Mouse (Mus musculus): Measurements from ENCODE around the gene Pop7. TPM values are rescaled to one million over a fixed set of nuclear protein-coding genes. Genes with fewer than 3 reads are reported as not detected.
A peak's percentile ranks its signal among the peaks of the same experiment; 100 is the strongest.

The Pop7 gene
- polyA plus RNA-seq, 1 experiment from 2014 or later = 80.1 TPM

DNA sequence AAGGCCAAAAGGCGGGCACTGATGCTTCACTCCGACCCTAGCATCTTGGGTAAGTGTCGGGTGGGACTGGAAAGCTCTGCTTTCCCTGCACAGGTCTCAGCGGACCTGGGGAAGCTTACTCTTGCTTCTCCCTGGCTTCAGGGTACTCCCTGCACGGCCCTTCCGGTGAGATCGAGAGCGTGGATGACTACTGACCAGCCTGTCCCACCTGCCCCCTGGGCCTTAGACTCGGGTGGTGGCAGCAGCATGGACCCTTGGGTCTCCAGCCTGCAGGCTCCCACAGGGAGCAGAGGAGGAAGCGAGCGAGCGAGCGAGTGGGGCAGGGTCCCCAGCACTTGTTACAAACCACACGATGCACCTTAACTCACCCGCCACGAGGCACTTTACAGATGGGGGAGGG is 23.2 kb upstream of the Pop7 start:
- no peak for ATAC-seq (ENCODE audit: low read depth)
- peak overlapping the region; percentile 1; the same call in 1 of the 2 replicates for H3K4me3 ChIP-seq
- H3K27me3 ChIP-seq = no peaks in the 10 kb centered on the region
- 0 out of 2 replicates have a peak overlapping the region, but pooled peaks have one; percentile 0 for H3K9ac ChIP-seq
- peaks cover 46% of the 10 kb centered on the region for H3K4me1 ChIP-seq (replicated peaks)
- no peak overlapping the region for H3K4me2 ChIP-seq
- peaks cover 97% of the 10 kb centered on the region for H3K36me3 ChIP-seq
- 71% methylated on average over 16 of the region's 16 CpGs for WGBS
- 0 out of 2 replicates have a peak overlapping the region, but pooled peaks have one; percentile 14 for H3K27ac ChIP-seq (replicated peaks)
- H3K9me3 ChIP-seq = no peaks in the 10 kb centered on the region

DNA sequence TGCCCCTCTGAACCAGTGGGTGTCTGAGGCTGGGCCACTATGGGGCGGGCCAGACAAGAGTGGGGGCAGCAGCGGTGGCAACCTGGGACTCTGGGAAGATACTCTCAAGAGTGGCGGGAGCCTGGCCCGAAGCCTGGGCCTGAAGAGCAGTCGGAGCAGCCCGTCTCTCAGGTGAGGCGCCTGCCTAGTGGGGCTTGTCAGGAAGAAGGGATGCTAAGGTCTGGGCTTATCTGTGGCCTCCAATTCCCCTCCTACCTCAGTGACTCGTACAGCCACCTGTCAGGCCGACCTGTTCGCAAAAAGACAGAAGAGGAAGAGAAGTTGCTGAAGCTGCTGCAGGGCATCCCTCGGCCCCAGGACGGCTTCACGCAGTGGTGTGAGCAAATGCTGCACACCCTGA is 22.4 kb upstream of the Pop7 start:
- WGBS = 91% methylated on average over 13 of the region's 13 CpGs
- Histone ChIP-seq H3K4me2 (no peak overlapping the region), H3K4me1 (replicated peaks) (peaks cover 38% of the 10 kb centered on the region), H3K27ac (replicated peaks) (no peak overlapping the region), H3K9me3 (no peaks in the 10 kb centered on the region), H3K9ac (no peak overlapping the region), H3K4me3 (no peak overlapping the region), H3K27me3 (no peaks in the 10 kb centered on the region), H3K36me3 (peaks cover 100% of the 10 kb centered on the region)
- no peak for ATAC-seq (ENCODE audit: low read depth)

DNA sequence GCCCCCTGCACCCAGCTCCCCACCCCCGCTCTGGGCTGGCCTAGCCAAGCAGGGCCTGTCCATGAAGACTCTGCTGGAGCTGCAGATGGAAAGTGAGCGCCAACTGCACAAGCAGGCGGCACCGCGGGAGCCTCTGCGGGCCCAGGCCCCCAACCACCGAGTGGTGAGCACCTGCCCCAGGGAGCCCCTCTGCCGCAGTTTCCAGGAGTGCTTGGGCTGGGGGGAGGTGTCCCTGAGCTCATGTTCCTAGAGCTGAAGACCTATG is 21.9 kb upstream of the Pop7 start:
- WGBS = 87% methylated on average over 8 of the region's 8 CpGs
- no peak overlapping the region for H3K27ac ChIP-seq (replicated peaks)
- ATAC-seq (ENCODE audit: low read depth) = no peak
- no peaks in the 10 kb centered on the region for H3K27me3 ChIP-seq
- H3K4me1 ChIP-seq (replicated peaks) = peaks cover 33% of the 10 kb centered on the region
- H3K4me2 ChIP-seq = no peak overlapping the region
- H3K9ac ChIP-seq = no peak overlapping the region
- peaks cover 100% of the 10 kb centered on the region for H3K36me3 ChIP-seq
- H3K9me3 ChIP-seq = no peaks in the 10 kb centered on the region
- H3K4me3 ChIP-seq = no peak overlapping the region

DNA sequence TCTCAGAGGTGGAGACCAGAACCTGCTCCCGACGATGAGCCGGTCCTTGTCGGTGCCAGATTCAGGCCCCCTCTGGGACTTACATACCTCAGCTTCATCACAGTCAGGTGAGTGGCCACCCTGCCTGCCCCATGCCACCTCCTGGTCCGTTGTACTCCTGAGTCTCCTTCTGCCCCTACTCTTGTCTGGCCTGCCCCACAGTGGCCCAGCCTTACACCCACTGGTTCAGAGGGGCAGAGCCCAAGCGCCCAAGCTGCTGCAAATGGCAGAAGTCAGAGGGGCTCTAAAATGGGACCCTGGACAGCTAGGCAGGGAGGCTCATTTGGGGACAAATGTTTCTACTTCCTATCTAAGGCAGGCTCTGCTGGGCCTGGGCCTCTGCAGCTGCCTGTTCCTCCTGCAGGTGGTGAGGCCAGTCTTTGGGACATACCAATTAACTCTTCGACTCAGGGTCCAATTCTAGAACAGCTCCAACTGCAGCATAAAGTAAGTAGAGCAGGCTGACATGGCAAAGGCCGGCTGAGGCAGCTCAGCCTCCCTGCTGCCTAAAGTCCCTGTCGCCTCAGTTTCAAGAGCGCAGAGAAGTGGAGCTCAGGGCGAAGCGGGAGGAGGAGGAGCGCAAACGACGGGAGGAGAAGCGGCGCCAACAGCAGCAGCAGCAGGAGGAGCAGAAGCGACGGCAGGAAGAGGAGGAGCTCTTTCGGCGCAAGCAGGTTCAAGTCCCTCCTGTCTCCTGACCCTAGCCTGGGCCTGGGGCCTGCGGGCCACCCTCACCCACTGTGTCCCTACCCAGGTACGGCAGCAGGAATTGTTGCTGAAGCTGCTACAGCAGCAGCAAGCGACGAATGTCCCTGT is 21.3 kb upstream of the Pop7 start:
- Histone ChIP-seq H3K9ac (no peak overlapping the region), H3K27me3 (no peaks in the 10 kb centered on the region), H3K27ac (replicated peaks) (0 out of 2 replicates have a peak overlapping the region, but pooled peaks have one; percentile 13), H3K4me3 (no peak overlapping the region), H3K4me2 (no peak overlapping the region), H3K36me3 (peaks cover 100% of the 10 kb centered on the region), H3K4me1 (replicated peaks) (peaks cover 29% of the 10 kb centered on the region), H3K9me3 (no peaks in the 10 kb centered on the region)
- no peak for ATAC-seq (ENCODE audit: low read depth)
- WGBS = 80% methylated on average over 25 of the region's 25 CpGs

DNA sequence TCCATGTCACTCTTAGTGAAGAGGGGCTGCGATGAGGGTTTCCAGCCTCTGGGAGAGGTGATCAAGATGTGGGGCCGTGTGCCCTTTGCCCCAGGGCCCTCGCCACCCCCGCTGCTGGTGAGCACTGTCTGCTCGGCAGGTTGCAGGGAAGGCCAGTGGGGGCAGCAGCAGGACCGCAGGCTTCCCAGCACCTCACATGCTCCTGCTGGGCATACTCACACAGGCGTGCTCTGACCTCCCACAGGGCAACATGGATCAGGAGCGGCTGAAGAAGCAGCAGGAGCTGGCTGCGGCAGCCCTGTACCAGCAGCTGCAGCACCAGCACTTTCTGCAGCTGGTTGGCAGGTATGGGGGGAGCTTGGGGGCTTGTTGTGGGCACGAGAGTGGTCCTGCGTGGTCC is 20.4 kb upstream of the Pop7 start:
- Histone ChIP-seq H3K9me3 (no peaks in the 10 kb centered on the region), H3K27ac (replicated peaks) (no peak overlapping the region), H3K27me3 (no peaks in the 10 kb centered on the region), H3K36me3 (peaks cover 98% of the 10 kb centered on the region), H3K4me2 (no peak overlapping the region), H3K4me1 (replicated peaks) (peaks cover 19% of the 10 kb centered on the region), H3K9ac (no peak overlapping the region), H3K4me3 (no peak overlapping the region)
- no peak for ATAC-seq (ENCODE audit: low read depth)
- WGBS = 71% methylated on average over 11 of the region's 11 CpGs

DNA sequence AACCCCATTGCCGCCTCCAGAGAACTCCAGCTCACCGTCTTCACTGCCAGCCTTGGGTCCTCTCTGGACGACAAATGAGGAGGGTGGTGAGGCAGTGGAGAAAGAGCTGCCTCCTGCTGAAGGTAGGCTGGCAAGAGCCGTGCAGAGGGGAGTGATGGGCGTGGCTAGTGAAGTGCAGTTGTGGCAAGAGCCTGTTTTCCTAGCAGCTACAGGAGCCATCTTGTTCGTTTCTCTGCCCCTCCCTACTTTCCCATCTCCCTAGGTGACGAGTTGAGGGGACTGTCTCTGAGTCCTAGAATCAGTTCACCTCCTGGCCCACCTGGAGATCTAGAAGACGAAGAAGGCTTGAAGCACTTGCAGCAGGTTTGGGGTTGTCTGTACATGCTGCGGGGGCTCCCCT is 19.5 kb upstream of the Pop7 start:
- H3K4me2 ChIP-seq = no peak overlapping the region
- no peak overlapping the region for H3K27ac ChIP-seq (replicated peaks)
- H3K27me3 ChIP-seq = no peaks in the 10 kb centered on the region
- H3K4me3 ChIP-seq = no peak overlapping the region
- no peak for ATAC-seq (ENCODE audit: low read depth)
- H3K36me3 ChIP-seq = peaks cover 94% of the 10 kb centered on the region
- no peaks in the 10 kb centered on the region for H3K9me3 ChIP-seq
- H3K4me1 ChIP-seq (replicated peaks) = peaks cover 19% of the 10 kb centered on the region
- no peak overlapping the region for H3K9ac ChIP-seq
- 80% methylated on average over 9 of the region's 9 CpGs for WGBS

DNA sequence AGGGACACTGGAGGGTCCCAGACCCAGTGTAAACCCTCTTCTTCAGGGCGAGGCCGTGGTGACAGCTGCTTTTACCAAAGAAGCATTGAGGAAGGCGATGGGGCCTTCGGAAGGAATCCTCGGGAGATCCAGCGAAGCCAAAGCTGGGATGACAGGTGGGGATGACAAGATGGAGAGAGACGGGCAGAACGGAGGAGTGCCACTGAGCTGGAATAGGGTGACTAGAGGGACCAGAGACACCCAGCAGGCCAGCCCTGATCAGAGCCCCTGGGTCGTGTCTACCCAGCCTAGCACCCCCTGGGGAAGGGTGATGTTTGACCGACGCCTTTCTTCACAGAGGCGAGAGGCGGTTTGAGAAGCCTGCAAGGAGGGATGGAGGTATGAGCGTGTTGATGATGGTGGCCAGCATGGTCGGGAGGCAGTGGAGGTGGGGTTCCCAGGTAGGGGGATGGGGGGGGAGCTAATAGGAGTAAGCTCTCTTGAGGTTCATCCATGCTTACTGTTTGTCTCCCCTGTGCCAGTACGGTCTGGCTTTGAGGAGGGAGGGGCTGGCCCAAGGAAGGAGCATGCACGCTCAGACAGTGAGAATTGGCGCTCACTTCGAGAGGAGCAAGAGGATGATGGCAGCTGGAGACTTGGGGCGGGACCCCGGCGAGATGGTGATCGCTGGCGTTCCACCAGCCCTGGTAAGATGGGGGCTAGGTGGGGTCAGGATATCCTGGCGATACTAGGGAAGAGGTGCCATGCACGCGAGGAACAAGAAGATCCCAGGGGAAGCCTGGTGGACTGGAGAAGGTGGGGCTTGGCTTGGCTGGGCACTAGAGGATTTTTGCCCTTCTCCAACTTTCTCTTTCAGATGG is 17.6 kb upstream of the Pop7 start:
- no peak for ATAC-seq (ENCODE audit: low read depth)
- Histone ChIP-seq H3K9me3 (no peaks in the 10 kb centered on the region), H3K4me1 (replicated peaks) (peaks cover 20% of the 10 kb centered on the region)

DNA sequence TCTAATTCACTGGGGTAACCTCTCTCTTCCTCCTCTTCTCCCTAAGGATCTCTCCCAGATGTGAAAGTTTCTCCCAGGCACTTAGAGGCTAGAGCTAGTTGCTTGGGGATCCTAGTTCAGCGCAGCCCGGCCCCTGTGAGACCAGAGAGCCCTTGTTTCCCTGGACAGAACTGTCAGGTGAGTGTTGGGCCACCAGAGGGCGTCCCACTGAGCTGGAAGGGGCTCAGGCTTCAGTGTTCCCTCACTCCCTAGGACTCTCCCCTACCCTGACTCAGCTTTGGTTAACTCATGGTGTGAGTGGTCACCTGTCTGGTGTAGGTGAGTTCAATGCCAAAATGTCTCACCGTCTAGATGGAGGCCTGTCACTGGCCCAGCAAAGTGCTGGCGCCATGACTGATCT is 16.1 kb upstream of the Pop7 start, which contains the start of gene Gigyf1:
Gene Gigyf1 (plus strand): TSS at position 113 of the 400 bp plus-strand sequence.
- H3K36me3 ChIP-seq = peaks cover 67% of the 10 kb centered on the region

More for the DNA sequence above, 17.6 kb upstream of the Pop7 start:
- Histone ChIP-seq H3K4me3 (no peak overlapping the region), H3K27ac (replicated peaks) (no peak overlapping the region), H3K27me3 (no peaks in the 10 kb centered on the region), H3K4me2 (no peak overlapping the region), H3K36me3 (peaks cover 74% of the 10 kb centered on the region), H3K9ac (no peak overlapping the region)
- WGBS = 92% methylated on average over 27 of the region's 27 CpGs

DNA sequence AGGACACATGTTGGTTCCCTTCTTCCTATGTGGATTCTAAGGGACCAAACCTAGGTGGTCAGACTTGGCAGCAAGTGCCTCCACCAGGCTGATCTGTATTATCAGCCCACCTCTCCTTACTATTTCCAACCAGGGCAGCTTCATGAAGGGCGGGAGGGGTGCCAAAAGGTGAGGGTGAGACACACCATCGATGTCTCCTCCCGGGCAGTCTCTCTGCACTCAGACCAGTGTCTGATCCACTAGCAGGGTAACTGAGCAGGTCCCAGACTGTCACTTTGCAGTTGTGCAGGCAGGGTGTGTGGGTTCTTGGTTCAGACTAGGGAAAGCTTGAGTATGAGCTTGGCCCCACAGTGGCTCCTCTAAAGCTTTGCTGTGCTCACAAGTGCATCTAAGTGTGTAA is 12.5 kb upstream of the Pop7 start:
- WGBS = 98% methylated on average over 3 of the region's 3 CpGs
- Histone ChIP-seq H3K27me3 (no peaks in the 10 kb centered on the region), H3K4me3 (no peak overlapping the region), H3K27ac (replicated peaks) (no peak overlapping the region), H3K4me1 (replicated peaks) (peaks cover 60% of the 10 kb centered on the region), H3K9me3 (no peaks in the 10 kb centered on the region), H3K36me3 (peaks cover 30% of the 10 kb centered on the region), H3K9ac (peak overlapping the region; percentile 100; the same call in 1 of the 2 replicates), H3K4me2 (no peak overlapping the region)
- ATAC-seq (ENCODE audit: low read depth) = no peak

More for the DNA sequence above, 16.1 kb upstream of the Pop7 start, which contains the start of gene Gigyf1:
- Histone ChIP-seq H3K4me2 (no peak within 1 kb of the TSS), H3K4me3 (no peak within 1 kb of the TSS), H3K4me1 (replicated peaks) (peaks cover 34% of the 10 kb centered on the region), H3K9me3 (no peaks in the 10 kb centered on the region), H3K27me3 (no peaks in the 10 kb centered on the region), H3K9ac (no peak within 1 kb of the TSS), H3K27ac (replicated peaks) (no peak within 1 kb of the TSS)
- ATAC-seq (ENCODE audit: low read depth) = no peak
- 73% methylated on average over 5 of the region's 5 CpGs for WGBS

DNA sequence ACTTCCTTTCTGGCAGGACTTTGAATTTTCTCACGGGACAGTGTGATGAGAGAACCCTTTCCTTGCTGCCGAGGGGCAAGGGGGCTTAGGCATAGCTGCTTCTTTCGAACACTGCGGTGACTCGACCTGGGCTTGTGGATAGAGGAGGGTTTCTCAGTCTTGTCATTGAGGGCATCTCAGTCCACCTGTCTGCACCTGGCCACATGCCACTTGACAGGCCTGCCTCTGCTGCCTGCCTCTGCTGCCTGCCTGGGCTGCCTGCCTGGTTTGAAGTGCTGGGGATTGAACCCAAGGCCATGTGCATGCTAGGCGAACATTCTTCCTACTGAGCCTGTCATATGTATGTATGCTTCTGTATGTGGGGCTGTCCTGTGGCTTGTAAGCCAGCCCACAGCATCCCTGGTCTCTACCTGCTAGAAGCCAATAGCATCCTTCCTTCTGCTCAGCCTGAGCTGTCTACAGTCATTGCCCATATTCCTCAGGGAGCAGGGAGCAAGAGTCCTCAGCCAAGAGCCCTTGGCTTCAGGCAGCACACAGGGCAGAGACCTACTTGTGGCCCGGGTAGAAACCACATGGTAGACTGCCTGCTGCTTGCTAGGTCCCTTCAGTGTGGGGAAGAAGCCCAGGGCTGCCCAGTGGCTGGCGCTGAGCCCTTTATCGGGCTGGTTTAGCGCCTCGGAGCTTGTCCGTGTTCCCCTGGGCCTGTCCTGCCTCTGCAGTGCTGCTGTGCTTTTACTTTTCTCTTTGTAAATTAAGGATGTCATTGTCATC is 11.8 kb upstream of the Pop7 start:
- no peak for ATAC-seq (ENCODE audit: low read depth)
- H3K9me3 ChIP-seq = no peaks in the 10 kb centered on the region
- 0 out of 2 replicates have a peak overlapping the region, but pooled peaks have one; percentile 83 for H3K4me2 ChIP-seq
- H3K27ac ChIP-seq (replicated peaks) = no peak overlapping the region
- no peaks in the 10 kb centered on the region for H3K27me3 ChIP-seq
- H3K4me3 ChIP-seq = peak overlapping the region; percentile 98; the same call in 1 of the 2 replicates
- WGBS = 83% methylated on average over 12 of the region's 12 CpGs
- peak overlapping the region; percentile 100; the same call in 1 of the 2 replicates for H3K9ac ChIP-seq
- peaks cover 60% of the 10 kb centered on the region for H3K4me1 ChIP-seq (replicated peaks)
- H3K36me3 ChIP-seq = peaks cover 24% of the 10 kb centered on the region

DNA sequence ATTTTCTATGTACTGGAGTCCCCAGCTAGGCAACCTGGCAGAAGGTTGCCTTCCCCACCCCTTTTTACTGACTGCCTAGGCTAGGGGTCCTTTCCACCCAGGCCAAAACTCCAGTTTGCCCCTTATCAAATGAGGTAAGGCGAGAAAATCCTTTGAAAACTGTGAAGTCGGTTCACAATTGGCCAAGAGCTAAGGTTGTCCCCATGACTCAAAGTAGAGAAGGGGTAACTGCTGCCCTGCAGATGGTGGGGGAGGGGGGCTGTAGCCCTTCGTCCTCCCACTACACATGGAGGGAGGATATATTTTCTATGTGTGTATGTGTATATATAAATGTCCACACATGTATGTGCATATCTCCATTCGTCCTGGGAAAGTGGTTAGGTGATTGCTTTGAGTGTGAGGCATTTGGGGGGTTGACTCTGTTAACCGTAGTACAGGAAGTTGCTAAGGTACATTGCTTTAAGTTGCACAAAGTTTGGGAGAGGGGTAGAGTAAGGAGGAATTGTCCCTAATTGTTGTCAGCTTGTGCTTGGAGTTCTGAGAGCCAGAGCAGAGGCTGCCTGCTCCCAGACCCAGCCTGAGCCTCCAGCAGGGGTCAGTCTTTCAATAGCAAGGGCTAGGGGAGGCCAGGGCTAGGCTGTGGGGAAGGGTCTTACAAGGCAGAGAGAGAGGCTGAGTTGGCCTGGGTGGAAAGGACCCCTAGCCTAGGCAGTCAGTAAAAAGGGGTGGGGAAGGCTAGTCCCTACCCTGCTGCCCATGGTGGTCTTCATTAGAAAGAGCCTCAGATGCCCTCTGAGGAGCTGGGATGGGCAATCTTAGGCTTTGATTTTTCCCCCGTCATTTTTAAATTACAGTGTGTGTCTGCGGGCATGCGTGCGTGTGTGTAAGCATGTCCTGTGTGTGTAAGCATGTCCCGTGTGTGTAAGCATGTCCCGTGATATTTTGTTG is 10.8 kb upstream of the Pop7 start:
- ATAC-seq (ENCODE audit: low read depth) = peak; percentile 33; the same call in 1 of the 2 replicates
- Histone ChIP-seq H3K4me2 (peak overlapping the region; percentile 83), H3K36me3 (peaks cover 13% of the 10 kb centered on the region), H3K9me3 (no peaks in the 10 kb centered on the region), H3K4me3 (peak overlapping the region; percentile 98), H3K27me3 (no peaks in the 10 kb centered on the region), H3K4me1 (replicated peaks) (peaks cover 60% of the 10 kb centered on the region), H3K9ac (peak overlapping the region; percentile 100), H3K27ac (replicated peaks) (peak overlapping the region; percentile 5; the same call in 1 of the 2 replicates)
- WGBS = 77% methylated on average over 11 of the region's 11 CpGs
